Mouse (Mus musculus): Measurements from ENCODE around the gene Eif3k. TPM values are rescaled to one million over a fixed set of nuclear protein-coding genes. Genes with fewer than 3 reads are reported as not detected.
A peak's percentile ranks its signal among the peaks of the same experiment; 100 is the strongest.

Gene Eif3k
- polyA plus RNA-seq, 1 experiment from 2014 or later = 409 TPM

DNA sequence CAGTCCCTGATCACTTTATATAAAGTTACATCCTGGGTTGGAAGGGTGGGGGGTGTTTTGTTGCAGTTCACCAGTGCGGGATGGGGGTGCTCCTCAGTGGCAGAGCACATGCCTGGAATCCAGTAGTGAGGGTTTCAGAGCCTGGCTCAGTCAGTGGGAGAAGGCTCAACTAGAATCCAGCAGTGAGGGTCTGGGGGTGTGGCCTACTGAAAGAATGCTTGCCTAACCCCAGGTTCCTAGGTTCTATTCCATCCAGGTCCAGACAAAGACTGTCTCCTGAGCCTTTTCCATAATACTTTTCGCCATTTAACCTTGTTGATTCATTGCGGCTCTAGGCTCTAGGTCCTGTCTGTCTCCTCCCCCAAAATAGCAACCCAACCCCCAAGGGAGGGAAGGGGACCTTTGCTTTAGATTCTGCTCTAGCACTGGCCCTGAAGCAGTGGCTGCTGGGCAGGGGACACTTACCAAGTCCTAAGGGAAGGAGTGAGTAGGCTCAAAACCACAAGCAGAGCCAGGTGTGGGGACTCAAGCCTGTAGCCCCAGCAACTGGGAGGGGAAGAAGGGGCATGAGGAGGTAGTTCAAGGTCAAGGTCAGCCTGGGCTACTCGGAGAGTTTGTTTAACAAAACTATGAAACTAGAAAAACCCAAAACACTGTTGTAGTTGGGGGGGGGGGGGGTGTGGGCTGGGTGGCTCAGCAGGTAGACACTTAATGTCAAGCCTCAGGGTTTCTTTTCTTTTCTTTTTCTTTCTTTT, 14.7 kb downstream of the Eif3k start:
- ATAC-seq (ENCODE audit: low FRiP score) = no peak
- 73% methylated on average over 4 of the region's 4 CpGs for WGBS
- H3K9ac ChIP-seq (ENCODE audit: low read depth, low read length) = no peak overlapping the region

DNA sequence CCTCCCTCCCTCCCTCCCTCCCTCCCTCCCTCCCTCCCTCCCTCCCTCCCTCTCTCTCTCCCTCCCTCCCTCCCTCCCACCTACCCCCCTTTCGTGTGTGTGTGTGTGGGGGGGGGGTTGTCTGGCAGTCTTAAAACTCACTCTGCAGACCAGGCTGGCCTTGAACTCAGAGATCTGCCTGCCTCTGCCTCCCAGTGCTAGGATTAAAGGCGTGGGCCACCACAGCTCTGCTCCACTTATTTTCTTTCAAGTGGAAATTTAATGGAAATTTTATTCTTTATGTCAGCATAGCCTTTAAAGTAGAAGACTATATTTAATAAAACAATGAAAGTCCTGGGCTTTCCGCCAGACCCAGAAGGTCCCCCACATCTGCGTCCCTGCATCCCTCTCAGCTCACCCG, 15.5 kb downstream of the Eif3k start:
- no peaks in the 10 kb centered on the region for H3K9me3 ChIP-seq (ENCODE audit: control insufficient read depth, low read length)
- H3K4me1 ChIP-seq (replicated peaks; ENCODE audit: control insufficient read depth, insufficient read depth, low read length) = no peaks in the 10 kb centered on the region
- no peaks in the 10 kb centered on the region for H3K27me3 ChIP-seq (ENCODE audit: control insufficient read depth, insufficient read depth, low read length)
- no peaks in the 10 kb centered on the region for H3K36me3 ChIP-seq (ENCODE audit: control insufficient read depth, insufficient read depth, low read length)
- WGBS = 83% methylated on average over 4 of the region's 5 CpGs
- no peak for ATAC-seq (ENCODE audit: low FRiP score)
- H3K27ac ChIP-seq (ENCODE audit: low read depth, low read length) = no peak overlapping the region
- no peak overlapping the region for H3K4me3 ChIP-seq (ENCODE audit: low read depth, low read length)
- no peak overlapping the region for H3K4me2 ChIP-seq (replicated peaks; ENCODE audit: low read depth, low read length)
- H3K9ac ChIP-seq (ENCODE audit: low read depth, low read length) = no peak overlapping the region
- DNase-seq (ENCODE audit: low spot score) = no peak

More for the DNA sequence above, 14.7 kb downstream of the Eif3k start:
- no peaks in the 10 kb centered on the region for H3K4me1 ChIP-seq (replicated peaks; ENCODE audit: control insufficient read depth, insufficient read depth, low read length)
- H3K27me3 ChIP-seq (ENCODE audit: control insufficient read depth, insufficient read depth, low read length) = no peaks in the 10 kb centered on the region
- no peaks in the 10 kb centered on the region for H3K36me3 ChIP-seq (ENCODE audit: control insufficient read depth, insufficient read depth, low read length)
- DNase-seq (ENCODE audit: low spot score) = no peak
- H3K4me3 ChIP-seq (ENCODE audit: low read depth, low read length) = no peak overlapping the region
- H3K27ac ChIP-seq (ENCODE audit: low read depth, low read length) = no peak overlapping the region
- H3K4me2 ChIP-seq (replicated peaks; ENCODE audit: low read depth, low read length) = no peak overlapping the region
- H3K9me3 ChIP-seq (ENCODE audit: control insufficient read depth, low read length) = no peaks in the 10 kb centered on the region

DNA sequence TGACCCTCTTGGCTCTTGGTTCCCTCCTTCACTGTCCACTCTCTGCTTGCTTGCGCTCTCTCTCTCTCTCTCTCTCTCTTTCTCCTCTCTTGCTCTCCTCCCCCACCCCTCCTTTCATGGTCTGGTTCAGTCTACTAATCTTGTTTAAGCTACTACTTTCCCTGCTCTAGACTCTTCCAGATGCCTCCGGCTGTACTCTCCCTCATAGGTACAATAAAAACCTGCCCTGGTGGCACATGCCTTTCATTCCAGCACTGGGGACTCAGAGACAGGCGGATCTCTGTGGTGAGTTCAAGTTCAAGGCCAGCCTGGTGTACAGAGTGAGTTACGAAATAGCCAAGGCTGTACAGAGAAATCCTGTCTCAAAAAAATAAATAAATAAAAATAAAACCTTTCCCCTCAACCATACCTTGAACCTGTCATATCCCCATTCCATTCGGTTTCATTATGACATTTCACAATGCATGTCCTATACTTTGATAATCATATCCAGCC, 16.3 kb downstream of the Eif3k start:
- 79% methylated on average over 5 of the region's 5 CpGs for WGBS

DNA sequence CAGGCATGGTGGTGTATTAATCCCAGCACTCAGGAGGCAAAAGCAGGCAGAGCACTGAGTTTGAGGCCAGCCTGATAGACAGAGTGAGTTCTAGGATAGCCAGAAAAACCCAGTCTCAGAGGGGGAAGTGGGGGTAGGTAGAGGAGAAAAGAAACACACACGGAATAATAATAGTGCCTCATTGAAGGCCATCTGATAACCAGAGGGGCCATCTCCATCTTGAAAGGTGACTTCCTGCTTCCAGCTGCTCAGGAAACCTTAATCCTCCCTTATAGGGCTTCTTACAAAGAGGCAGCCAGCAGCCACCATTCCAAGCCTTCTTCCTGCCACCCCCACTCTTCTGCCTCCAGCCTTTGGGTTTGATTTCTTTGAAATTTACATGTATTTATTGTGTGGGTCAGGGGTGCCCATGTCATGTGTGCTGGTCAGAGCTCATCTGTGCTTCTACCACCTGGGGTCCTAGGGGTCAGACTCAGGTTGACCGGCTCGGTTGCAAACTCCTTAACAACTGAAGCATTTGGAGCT, 18.2 kb downstream of the Eif3k start:
- Histone ChIP-seq H3K4me3 (ENCODE audit: low read depth, low read length) (no peak overlapping the region), H3K4me2 (replicated peaks; ENCODE audit: low read depth, low read length) (no peak overlapping the region), H3K9me3 (ENCODE audit: control insufficient read depth, low read length) (no peaks in the 10 kb centered on the region), H3K27me3 (ENCODE audit: control insufficient read depth, insufficient read depth, low read length) (no peaks in the 10 kb centered on the region), H3K9ac (ENCODE audit: low read depth, low read length) (no peak overlapping the region), H3K27ac (ENCODE audit: low read depth, low read length) (no peak overlapping the region), H3K36me3 (ENCODE audit: control insufficient read depth, insufficient read depth, low read length) (no peaks in the 10 kb centered on the region), H3K4me1 (replicated peaks; ENCODE audit: control insufficient read depth, insufficient read depth, low read length) (peaks cover 9% of the 10 kb centered on the region; the same call in 1 of the 2 replicates)
- DNase-seq (ENCODE audit: low spot score) = no peak
- WGBS = 86% methylated on average over 3 of the region's 3 CpGs
- no peak for ATAC-seq (ENCODE audit: low FRiP score)

More for the DNA sequence above, 16.3 kb downstream of the Eif3k start:
- peaks cover 6% of the 10 kb centered on the region; the same call in 1 of the 2 replicates for H3K4me1 ChIP-seq (replicated peaks; ENCODE audit: control insufficient read depth, insufficient read depth, low read length)
- DNase-seq (ENCODE audit: low spot score) = no peak
- H3K27ac ChIP-seq (ENCODE audit: low read depth, low read length) = no peak overlapping the region
- no peaks in the 10 kb centered on the region for H3K36me3 ChIP-seq (ENCODE audit: control insufficient read depth, insufficient read depth, low read length)
- no peak overlapping the region for H3K4me3 ChIP-seq (ENCODE audit: low read depth, low read length)
- H3K27me3 ChIP-seq (ENCODE audit: control insufficient read depth, insufficient read depth, low read length) = no peaks in the 10 kb centered on the region
- ATAC-seq (ENCODE audit: low FRiP score) = no peak
- no peak overlapping the region for H3K9ac ChIP-seq (ENCODE audit: low read depth, low read length)
- H3K4me2 ChIP-seq (replicated peaks; ENCODE audit: low read depth, low read length) = no peak overlapping the region
- no peaks in the 10 kb centered on the region for H3K9me3 ChIP-seq (ENCODE audit: control insufficient read depth, low read length)

DNA sequence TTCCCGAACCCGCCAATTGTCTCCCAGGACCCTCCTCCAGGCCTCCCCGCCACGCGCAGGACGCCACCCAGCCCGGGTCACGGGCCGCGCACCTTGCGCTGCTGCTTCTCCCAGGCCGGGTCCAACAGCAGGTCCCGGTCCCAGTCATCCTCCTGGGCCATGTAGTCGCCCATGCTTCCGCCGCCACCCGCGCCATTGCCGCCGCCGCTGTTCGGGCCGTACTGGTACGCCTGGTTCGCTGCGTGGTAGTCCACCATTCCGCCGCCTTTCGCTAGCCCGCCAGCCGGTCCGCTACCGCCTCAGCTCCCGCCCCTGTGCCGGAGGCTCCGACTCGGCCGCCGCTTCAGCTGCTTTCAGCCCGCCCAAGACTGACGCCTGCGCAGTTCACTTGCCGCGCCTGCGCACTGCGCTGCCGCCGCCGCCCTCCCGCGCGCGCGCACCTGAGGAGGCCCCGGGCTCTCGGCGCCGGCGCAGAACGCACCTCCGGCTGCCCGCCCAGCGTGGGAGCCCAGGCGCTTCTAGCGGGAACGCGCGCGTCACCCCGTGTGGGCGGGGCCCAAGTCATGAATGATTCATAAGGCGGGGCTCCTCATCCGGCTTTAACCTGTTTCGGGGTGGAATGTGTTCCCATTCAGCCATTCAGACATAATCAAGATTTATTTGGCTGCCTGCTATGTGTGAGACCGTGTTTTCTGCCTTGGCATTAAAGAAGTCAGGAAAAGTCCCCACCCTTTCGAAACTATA, 19.6 kb downstream of the Eif3k start, which contains the start of gene Actn4:
Gene Actn4, minus strand, starts transcription at position 414 of the 744 bp plus-strand sequence.
- peak; percentile 100 for DNase-seq (ENCODE audit: low spot score)
- Histone ChIP-seq H3K4me1 (replicated peaks; ENCODE audit: control insufficient read depth, insufficient read depth, low read length) (peaks cover 9% of the 10 kb centered on the region; the same call in 1 of the 2 replicates), H3K36me3 (ENCODE audit: control insufficient read depth, insufficient read depth, low read length) (no peaks in the 10 kb centered on the region), H3K9ac (ENCODE audit: low read depth, low read length) (peak within 1 kb of the TSS; percentile 93), H3K9me3 (ENCODE audit: control insufficient read depth, low read length) (no peaks in the 10 kb centered on the region), H3K27me3 (ENCODE audit: control insufficient read depth, insufficient read depth, low read length) (no peaks in the 10 kb centered on the region), H3K27ac (ENCODE audit: low read depth, low read length) (peak within 1 kb of the TSS; percentile 80), H3K4me2 (replicated peaks; ENCODE audit: low read depth, low read length) (peak within 1 kb of the TSS; percentile 74), H3K4me3 (ENCODE audit: low read depth, low read length) (peak within 1 kb of the TSS; percentile 96)
- peak; percentile 90 for ATAC-seq (ENCODE audit: low FRiP score)
- under 1% methylated on average over 73 of the region's 76 CpGs for WGBS

DNA sequence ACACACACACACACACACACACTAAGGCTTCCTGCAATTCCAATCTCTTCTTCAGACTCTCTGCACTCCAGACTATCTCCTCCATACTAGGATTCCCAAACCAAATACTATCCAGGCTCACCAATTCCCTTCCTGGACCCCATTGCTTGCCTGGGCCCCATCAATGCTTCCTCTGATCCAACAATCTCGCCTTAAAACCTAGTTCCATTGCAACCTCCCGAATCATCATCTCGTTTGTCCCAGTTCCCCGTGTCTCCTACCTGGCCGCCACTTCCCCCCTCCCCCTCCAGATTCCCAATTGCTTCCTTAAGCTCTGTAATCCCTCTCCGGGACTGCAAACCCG, 20.1 kb downstream of the Eif3k start:
- H3K27ac ChIP-seq (ENCODE audit: low read depth, low read length) = peak overlapping the region; percentile 80
- H3K4me1 ChIP-seq (replicated peaks; ENCODE audit: control insufficient read depth, insufficient read depth, low read length) = peaks cover 9% of the 10 kb centered on the region; the same call in 1 of the 2 replicates
- no peak for ATAC-seq (ENCODE audit: low FRiP score)
- no peaks in the 10 kb centered on the region for H3K36me3 ChIP-seq (ENCODE audit: control insufficient read depth, insufficient read depth, low read length)
- WGBS = 0% methylated on average over 7 of the region's 7 CpGs
- H3K27me3 ChIP-seq (ENCODE audit: control insufficient read depth, insufficient read depth, low read length) = no peaks in the 10 kb centered on the region
- no peaks in the 10 kb centered on the region for H3K9me3 ChIP-seq (ENCODE audit: control insufficient read depth, low read length)
- DNase-seq (ENCODE audit: low spot score) = no peak
- peak overlapping the region; percentile 93 for H3K9ac ChIP-seq (ENCODE audit: low read depth, low read length)
- peak overlapping the region; percentile 96 for H3K4me3 ChIP-seq (ENCODE audit: low read depth, low read length)
- peak overlapping the region; percentile 74 for H3K4me2 ChIP-seq (replicated peaks; ENCODE audit: low read depth, low read length)

DNA sequence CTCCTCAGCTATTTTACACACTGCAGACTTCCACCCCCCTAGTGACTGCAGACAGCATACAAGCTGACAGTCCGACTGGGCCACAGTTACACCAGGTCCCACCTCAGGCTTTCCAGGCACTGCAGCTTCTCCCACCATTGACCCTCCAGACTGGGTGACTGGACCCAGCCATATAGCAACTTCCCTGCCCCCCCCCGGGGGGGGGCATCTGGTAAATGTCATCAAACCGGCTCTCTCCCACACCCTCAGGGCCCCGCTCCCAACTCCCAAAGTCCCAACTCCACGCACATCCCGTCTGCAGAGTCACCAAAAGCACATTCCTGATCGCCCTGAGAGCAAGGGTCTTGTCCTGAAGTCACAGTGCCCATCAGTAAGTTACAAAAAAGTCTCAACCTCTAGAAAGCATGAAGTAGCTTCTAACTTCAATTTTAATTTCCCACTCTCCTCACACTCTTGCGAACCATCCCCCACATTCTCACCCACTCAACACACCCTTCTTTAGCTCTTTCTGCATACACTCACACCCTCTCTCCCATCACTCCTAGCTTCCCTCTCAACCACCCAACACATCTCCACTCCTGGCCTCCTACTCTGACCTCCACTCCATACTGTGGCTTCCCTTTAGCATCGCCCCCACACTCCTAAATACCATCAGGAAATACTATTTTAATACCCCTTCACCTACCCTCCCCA, 21.2 kb downstream of the Eif3k start:
- no peaks in the 10 kb centered on the region for H3K36me3 ChIP-seq (ENCODE audit: control insufficient read depth, insufficient read depth, low read length)
- H3K27me3 ChIP-seq (ENCODE audit: control insufficient read depth, insufficient read depth, low read length) = no peaks in the 10 kb centered on the region
- 0 out of 2 replicates have a peak overlapping the region, but pooled peaks have one; percentile 6 for H3K27ac ChIP-seq (ENCODE audit: low read depth, low read length)
- peak overlapping the region; percentile 93 for H3K9ac ChIP-seq (ENCODE audit: low read depth, low read length)
- H3K9me3 ChIP-seq (ENCODE audit: control insufficient read depth, low read length) = no peaks in the 10 kb centered on the region
- ATAC-seq (ENCODE audit: low FRiP score) (no peak), DNase-seq (ENCODE audit: low spot score) (no peak)
- H3K4me1 ChIP-seq (replicated peaks; ENCODE audit: control insufficient read depth, insufficient read depth, low read length) = peaks cover 9% of the 10 kb centered on the region; the same call in 1 of the 2 replicates
- H3K4me2 ChIP-seq (replicated peaks; ENCODE audit: low read depth, low read length) = peak overlapping the region; percentile 74
- H3K4me3 ChIP-seq (ENCODE audit: low read depth, low read length) = peak overlapping the region; percentile 96
- 32% methylated on average over 9 of the region's 9 CpGs for WGBS

DNA sequence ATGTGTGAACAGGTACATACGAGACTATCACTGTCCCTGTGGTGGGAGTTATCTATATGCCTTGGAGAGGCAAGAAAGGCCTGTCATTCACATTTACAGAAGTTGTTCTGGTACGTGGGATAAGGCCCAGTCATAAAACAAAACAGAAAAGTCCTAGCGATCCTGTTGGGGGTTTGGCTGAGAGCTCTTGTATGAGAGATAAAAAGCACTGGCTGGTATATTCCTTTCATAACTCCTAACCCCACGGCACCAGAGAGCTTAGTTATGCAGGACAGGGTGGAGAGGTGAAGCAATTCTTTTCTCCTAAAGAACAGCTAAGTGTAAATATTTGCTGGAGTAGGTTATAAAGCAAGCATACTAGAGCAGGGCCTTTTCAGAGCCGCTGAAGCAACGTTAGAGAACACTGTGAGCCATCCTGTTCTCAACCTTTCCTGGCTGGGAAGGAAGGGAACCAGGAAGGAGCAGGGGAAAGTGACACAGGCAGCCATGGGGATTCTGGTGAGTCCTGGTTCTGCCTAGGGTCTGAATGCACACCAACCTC, 22.1 kb downstream of the Eif3k start:
- no peak for DNase-seq (ENCODE audit: low spot score)
- Histone ChIP-seq H3K36me3 (ENCODE audit: control insufficient read depth, insufficient read depth, low read length) (no peaks in the 10 kb centered on the region), H3K27ac (ENCODE audit: low read depth, low read length) (no peak overlapping the region), H3K27me3 (ENCODE audit: control insufficient read depth, insufficient read depth, low read length) (no peaks in the 10 kb centered on the region), H3K4me1 (replicated peaks; ENCODE audit: control insufficient read depth, insufficient read depth, low read length) (peaks cover 9% of the 10 kb centered on the region; the same call in 1 of the 2 replicates), H3K9ac (ENCODE audit: low read depth, low read length) (no peak overlapping the region; the same call in 1 of the 2 replicates), H3K9me3 (ENCODE audit: control insufficient read depth, low read length) (no peaks in the 10 kb centered on the region), H3K4me3 (ENCODE audit: low read depth, low read length) (peak overlapping the region; percentile 96; the same call in 1 of the 2 replicates), H3K4me2 (replicated peaks; ENCODE audit: low read depth, low read length) (peak overlapping the region; percentile 74)
- 64% methylated on average over 6 of the region's 6 CpGs for WGBS
- no peak for ATAC-seq (ENCODE audit: low FRiP score)

All from hindbrain, embryonic 11.5 days (tissue).